Mouse (Mus musculus) bone marrow, adult 2 months (tissue): Measurements from ENCODE around the gene Krt80.

Experiments used
- CTCF ChIP-seq: fragments of 200-500 bp; IDR thresholded peaks from 2 replicates; pipeline ENCODE4 v1.5.1; 2011; ENCODE audit warnings: low read length, control low read depth; ENCODE audit not compliant: control insufficient read depth, insufficient read depth
- POLR2A ChIP-seq: fragments of 200-500 bp; IDR thresholded peaks from 2 replicates; pipeline ENCODE4 v1.6.1; 2011; ENCODE audit warnings: low read depth, mild to moderate bottlenecking, control low read depth, low read length, borderline replicate concordance; ENCODE audit not compliant: control insufficient read depth

GRCm38 (mm10) chr15:101317814-101318500, 52.0 kb downstream of the Krt80 start:
- TF ChIP-seq POLR2A: no peak
- no peak for TF ChIP-seq CTCF
